Mouse (Mus musculus) thymus, postnatal 0 days (tissue): ENCODE measurements around the gene Abi1. TPM values are rescaled to one million over a fixed set of nuclear protein-coding genes. Genes with fewer than 3 reads are reported as not detected.
"Not testable (repeated sequence)": the region's sequence is repeated elsewhere in the genome, so short reads cannot be mapped to it uniquely, and the experiment has no call there.

Experiments
- DNase-seq: peaks from one replicate; pipeline ENCODE4 v3.0.0-alpha.2; 2015; ENCODE audit warnings: low spot score
- polyA plus RNA-seq: library from polyadenylated mRNA; unstranded; fragments of >200 nt; fragmentation: Nextera tagmentation; extraction: Ambion mirVana; gene quantifications from 2 replicates; pipeline ENCODE4 v1.2.1, GENCODE M21; 2015

Abi1 gene
- polyA plus RNA-seq, 1 experiment from 2014 or later = 70.7 TPM

DNA sequence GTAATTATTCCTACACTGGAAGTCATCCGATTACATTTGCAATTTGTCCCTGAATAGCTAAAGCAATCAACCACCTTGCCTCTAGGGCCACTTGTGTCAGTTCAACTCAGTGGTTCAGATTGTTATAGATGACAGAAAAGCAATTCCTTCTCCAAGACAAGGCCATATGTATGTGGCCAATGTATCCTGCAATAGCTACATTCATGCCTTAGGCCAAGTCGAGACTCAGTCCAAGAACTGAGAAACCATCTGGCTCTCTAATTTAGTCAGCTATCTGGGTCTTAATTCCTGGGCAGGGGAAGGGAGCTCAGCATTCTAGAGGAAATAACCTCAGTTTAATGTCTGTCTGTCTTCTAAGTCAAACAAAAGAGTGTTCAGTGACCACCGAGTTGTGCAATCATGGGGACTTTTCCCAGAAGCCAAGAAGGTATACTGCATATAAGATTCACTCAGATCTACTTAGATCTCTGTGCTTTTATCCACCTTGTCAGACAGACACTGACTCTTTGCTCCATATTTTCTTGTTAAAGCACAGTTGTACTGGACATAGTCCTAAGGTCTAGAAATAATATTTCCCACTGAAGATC is 62.6 kb downstream of the Abi1 start:
- no peak for DNase-seq

DNA sequence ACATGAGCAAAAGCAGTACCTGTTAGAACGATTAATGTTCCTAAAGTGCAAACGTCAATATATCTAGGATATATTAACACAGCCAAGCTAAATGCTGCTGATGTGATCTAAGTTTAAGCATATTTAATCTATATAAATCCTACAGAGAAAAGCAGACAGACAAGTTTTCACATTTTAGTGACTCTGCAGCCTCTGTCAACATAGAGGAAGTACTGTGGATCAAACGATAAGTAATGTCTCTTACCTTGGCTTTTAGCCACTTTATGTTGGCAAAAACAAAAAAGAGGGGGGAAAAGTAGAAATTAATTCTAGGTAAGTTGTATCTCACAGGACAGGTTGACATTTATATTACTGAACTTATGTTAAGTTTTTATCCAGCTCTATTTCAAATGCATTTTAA is 77.1 kb downstream of the Abi1 start:
- DNase-seq = no peak

DNA sequence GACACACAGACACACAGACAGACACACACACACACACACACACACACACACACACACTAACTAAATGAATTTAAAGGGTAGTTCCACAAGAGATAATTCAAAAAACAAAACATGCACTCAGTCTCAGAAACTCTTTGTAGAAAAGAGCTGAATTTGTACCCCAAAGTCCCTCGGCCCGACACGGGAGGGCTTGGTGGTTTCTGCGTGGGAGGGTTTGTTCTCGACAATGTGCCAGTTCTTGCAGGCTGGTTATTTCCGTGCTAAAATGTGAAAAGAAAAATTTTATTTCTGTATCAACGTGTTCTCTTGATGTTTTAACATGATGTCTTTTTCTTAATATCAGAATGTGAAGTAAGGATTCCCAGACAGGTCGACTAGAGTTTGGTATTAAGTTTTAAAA is 77.8 kb downstream of the Abi1 start:
- DNase-seq = no peak

DNA sequence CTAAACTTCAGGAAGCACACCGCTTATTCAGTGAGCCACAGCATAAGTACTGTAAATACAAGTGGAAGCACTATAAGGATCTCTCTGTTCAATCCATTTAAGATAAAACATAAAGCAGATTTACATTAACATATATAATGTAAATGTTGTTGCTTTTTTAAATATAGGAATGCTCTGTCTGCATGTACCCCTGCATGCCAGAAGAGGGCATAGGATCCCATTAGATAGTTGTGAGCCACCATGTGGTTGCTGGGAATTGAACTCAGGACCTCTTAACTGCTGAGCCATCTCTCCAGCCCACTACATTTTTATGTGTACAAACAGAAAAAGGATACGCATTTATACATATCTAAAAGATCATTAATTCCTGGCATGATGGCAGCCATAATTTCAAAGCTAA is 78.4 kb downstream of the Abi1 start:
- no peak for DNase-seq

DNA sequence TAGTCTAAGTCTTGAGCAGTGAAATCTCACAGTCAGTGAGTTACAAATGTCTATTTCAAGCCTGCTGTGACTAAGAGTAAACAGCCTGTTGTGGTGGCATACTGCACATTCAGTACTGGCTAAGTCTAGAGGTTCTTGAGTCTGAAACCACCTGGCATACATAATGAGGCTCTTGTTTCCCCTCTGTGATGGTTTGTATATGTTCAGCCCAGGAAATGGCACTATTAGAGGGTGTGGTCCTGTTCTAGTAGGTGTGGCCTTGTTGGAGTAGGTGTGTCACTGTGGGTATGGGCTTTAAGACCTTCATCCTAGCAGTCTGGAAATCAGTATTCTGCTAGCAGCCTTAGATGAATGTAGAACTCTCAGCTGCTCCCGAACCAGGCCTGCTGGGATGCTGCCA is 82.6 kb downstream of the Abi1 start:
- no peak for DNase-seq

DNA sequence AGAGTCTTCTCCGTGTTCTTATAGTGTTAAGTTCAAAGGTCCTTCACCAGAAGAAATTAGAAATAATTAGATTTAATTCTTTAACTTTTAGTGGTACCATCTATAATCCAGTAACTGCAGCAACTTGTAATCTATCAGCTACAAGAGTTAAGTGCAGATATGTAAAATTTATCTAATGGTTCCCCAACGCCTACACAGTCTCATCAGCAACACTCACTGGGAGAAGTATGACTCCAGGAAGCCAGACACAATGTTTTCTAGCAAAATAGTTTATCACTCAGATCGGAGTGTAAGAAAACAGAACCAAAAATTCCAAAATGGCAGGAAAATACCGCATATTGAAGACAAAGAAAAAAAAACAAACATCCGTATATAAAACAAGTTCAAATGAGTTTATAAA is 84.1 kb downstream of the Abi1 start:
- no peak for DNase-seq

DNA sequence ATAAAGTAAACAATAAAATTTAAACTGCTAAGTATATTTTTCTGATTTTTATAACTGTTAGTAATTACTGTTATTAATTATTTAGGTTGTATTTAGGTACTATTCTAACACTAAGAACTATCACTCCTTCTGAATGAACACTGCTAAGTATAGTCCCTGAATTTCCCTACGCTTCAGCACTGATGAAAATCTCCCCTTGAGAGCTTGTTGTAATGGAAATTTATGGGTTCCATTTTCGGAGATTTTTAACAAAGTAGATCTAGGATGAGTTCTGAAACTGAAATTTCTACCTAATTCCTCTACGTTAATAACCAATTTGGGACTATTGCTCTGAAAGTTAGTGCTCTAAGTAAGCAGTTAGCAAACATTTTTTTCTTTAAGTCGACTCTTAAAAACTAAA is 85.8 kb downstream of the Abi1 start:
- DNase-seq = no peak

DNA sequence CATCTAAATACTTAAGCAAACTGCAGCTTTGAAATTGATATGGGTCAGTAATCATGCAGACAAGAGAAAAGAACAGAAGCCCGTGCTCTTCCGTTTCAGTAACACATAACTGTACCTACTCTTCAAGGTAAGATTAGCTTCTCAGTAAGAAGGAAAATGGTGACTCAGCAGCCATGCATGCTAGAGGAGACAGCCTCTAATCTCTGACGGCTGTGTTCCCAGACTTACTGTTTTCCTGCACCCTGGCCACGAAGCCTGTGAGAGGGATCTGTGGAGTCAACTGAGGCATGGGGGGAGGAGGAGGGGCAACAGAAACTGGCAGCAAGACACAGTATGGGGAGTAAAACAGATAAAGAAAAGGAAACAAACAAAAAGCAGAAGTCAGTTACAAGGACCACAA is 90.1 kb downstream of the Abi1 start:
- DNase-seq = no peak

DNA sequence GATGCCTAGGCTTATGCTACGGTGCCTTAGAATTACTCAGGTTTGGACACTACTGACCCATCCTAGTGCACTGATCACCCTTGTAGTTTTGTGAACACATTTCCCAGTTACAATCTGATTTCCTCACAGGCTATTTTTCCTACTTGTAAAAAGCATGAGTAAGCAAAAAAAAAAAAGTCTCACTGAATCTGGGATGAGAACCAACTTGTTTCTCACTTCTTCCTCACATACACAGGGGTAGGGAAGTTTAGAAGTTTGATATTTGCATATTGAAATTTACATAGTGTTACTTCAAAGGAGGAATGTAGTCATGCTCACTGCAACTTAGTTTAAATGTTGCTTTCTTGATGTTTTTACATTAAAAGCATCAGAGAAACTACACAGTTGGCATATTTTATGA is 106.5 kb downstream of the Abi1 start:
- DNase-seq = no peak

DNA sequence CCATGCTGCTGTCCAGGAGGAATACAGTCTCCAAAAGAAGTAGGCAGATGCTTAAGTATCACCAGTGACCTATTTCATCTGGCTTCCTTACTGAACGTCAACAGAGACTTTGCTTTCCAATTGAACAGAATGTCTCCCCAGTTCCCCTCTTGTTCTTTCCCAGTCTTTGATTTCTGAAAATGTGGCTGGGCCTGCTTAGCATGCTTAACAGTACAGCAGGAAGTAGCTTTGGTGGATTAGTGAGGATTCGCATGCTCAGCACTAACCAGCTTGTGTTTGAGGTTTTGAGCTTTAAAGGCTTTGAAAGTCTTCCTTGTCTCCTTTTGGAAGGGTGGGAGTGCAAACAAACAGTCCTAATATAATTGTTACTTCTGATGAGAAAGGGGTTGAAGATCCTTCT is 111.8 kb downstream of the Abi1 start:
- no peak for DNase-seq

DNA sequence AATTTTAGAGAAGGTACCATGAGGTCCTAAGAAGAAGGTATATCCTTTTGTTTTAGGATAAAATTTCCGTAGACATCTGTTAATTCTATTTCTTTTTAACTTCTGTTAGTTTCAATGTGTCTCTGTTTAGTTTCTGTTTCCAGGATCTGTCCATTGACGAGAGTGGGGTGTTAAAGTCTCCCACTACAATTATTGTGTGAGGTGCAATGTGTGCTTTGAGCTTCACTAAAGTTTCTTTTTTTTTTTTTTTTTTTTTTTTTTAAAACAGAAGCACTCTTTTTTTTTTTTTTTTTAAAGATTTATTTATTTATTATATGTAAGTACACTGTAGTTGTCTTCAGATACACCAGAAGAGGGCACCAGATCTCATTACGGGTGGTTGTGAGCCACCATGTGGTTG is 114.1 kb downstream of the Abi1 start:
- not testable (repeated sequence) for DNase-seq

DNA sequence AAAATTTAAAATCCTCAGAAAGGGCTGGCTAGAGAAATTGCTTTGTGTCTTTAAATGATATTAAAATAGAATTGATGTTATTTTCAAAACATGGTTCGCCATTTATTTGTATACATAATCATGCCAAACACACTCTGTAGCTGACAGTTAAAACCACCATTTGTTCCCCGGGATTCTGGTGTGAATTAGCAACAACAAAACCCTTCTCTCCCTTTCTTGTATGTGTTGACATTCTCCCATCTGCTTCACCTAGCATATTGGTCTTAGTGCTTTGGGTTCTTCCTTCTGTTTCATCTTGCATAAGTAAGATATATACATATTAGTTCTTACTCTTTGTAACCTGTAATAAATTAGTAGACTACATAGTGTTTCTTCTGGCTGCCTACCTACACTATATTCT is 121.4 kb downstream of the Abi1 start:
- DNase-seq = no peak

DNA sequence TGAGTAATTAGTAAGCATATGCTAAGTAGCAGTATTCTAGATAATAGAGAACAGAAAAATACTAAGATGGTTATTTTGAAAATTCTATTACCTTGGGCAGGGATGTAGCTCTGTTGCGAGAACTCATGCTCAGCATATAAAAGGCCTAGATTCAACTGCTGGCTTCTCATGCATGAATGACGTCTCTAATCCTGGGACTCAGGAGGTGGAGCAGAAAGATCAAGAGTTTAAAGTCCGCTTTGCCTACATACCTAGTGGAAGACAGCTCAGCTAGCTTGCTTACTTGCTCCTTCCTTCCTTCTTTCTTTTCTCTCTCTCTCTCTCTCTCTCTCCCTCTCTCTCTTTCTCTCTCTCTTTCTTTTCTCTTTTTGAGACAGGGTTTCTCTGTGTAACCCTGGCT is 125.6 kb downstream of the Abi1 start:
- no peak for DNase-seq

DNA sequence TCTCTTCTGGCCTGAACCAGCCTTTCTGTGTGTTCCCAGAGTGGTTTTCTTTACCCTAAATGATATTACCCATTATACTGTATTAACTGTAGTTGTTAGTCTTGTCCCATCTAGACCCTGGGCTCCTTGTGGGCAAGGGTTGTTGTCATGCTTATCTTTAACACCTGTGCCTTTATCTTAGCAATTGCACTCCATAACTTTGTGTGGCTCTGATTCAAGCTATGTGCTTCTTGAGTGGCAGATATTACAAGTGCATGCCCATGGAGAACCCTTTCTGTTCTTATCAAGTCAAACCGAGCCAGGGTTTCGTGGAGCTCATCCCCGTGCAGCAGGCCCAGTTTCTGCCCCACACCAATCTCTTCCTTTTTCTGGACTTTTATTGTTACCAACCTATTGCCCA is 136.1 kb downstream of the Abi1 start:
- no peak for DNase-seq

DNA sequence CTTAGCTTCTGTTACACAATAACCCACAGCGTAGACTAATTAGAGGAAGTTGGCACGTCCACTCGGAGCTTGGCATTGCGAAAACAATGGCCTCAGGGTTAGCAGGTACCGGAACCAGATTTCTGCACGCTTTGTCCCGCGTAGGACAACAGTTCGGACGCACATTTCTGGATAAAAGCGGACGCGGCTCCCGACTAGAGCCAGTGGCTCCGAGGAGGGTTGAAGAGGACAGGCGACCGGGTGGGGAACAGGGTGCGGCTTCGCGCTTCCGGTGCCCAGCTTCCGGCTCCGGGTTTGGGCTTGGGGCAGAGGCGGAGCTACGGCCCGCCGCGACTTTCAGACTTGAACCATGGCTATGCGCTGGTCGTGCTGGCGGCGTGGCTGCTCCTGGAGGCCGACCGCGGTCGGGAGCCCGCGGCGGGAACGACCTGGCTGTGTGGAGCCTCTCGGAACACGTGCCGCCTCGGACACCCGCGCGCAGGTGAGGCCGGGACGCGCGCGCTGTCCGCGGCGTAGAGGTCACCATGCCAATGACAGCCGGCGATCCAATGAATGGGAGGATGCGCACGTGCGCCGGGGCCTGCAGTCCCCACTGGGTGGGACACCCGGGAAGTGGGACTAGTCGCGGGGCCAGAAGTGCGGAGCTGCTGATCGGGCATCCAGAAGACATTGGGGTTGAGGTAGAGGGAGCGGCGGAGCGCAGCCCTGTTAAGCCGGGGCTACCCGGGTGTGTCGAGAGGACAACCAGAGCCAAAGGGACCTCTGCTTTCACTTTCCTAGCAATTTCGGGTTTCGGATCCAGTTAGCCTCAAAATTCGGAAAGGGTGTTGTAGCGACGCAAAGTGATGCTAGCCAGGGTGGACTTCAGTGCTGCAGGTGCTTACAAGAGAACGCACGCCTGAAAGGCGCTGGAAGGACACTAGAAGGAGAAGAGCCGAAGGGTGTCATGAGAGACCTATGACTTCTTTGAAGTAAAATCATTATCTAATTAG is 144.5 kb downstream of the Abi1 start, which contains the start of gene Pdss1:
Gene Pdss1 (plus strand): TSS at position 241 of the 992 bp plus-strand sequence.
- DNase-seq = peak; percentile 85

DNA sequence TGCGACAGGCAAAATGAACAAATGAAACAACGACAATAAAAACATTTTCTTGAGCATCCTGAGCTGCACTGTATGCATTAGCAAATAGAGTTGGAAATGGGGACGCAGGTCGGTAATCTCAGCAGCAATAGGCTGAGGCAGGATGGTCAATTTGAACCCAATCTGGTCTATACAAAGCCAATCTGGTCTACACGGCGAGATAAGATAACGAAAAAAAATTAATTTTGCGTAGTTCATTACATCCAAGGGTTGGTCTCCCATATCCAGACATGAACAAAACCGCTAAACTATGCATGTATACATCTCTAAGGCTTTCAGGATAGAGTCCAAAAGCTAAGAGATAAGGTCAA is 145.1 kb downstream of the Abi1 start:
- no peak for DNase-seq

Other genes starting within 250 kb of the Abi1 start
- gene Pdss1, start 144.7 kb downstream of the Abi1 start, polyA plus RNA-seq = 18.0 and 19.7 TPM in 2 replicates
- 28.2 and 32.4 TPM in 2 replicates for gene Acbd5, start 27.9 kb upstream of the Abi1 start, polyA plus RNA-seq
- 8.3 and 9.1 TPM in 2 replicates for gene Mastl, start 115.8 kb upstream of the Abi1 start, polyA plus RNA-seq
- gene Yme1l1, start 116.1 kb upstream of the Abi1 start, polyA plus RNA-seq = 70.2 and 70.9 TPM in 2 replicates
- 0.07 TPM in 1 of 2 replicates, not detected in the other for gene 4931423N10Rik, start 167.2 kb upstream of the Abi1 start, polyA plus RNA-seq